Mouse (Mus musculus) olfactory bulb, adult 2 months (tissue): ENCODE results near the gene Ube3b.

Experiments
- CTCF ChIP-seq: fragments of 200-500 bp; IDR thresholded peaks from 2 replicates; pipeline ENCODE4 v1.5.1; 2012; ENCODE audit warnings: low read depth, mild to moderate bottlenecking, low read length, moderate library complexity; ENCODE audit not compliant: insufficient read depth
- POLR2A ChIP-seq: fragments of 200-500 bp; IDR thresholded peaks from 2 replicates; pipeline ENCODE4 v1.6.1; 2012; ENCODE audit warnings: mild to moderate bottlenecking, low read depth, low read length, moderate library complexity; ENCODE audit not compliant: insufficient read depth

GRCm38 (mm10) chr5:114418541-114418940 is 38.1 kb downstream of the Ube3b start:
- TF ChIP-seq CTCF (0 out of 2 replicates have a peak, but pooled peaks have one; percentile 9), POLR2A (no peak)
